Mouse (Mus musculus) gastrocnemius, postnatal 25 days (tissue): ENCODE results near the gene Clpsl2. TPM values are rescaled to one million over a fixed set of nuclear protein-coding genes. Genes with fewer than 3 reads are reported as not detected.

ENCODE experiments used
- DNase-seq: peaks from one replicate; pipeline ENCODE4 v3.0.0; 2022
- microRNA-seq, 2 experiments: library from miRNA; unstranded; fragments of <30 nt; microRNA quantifications; one replicate each; pipeline ENCODE4 v1.2.0; 2021; ENCODE audit warnings: borderline replicate concordance in 2 of 2
- total RNA-seq, 2 experiments: library from RNA; stranded (reverse); gene quantifications; 1 replicate in 1 of 2; 2 replicates in 1 of 2; pipeline ENCODE4 v1.2.3; 2021

Gene Clpsl2
- total RNA-seq, 2 experiments from 2014 or later: not detected

GRCm38 (mm10) chr17:28560598-28560997 is 11.4 kb downstream of the Clpsl2 start, which contains the start of gene Clps:
Gene Clps, minus strand, starts transcription at chr17:28560766.
- no peak for DNase-seq

GRCm38 (mm10) chr17:28561613-28562012 is 12.4 kb downstream of the Clpsl2 start:
- DNase-seq: no peak

GRCm38 (mm10) chr17:28565181-28565580 is 16.0 kb downstream of the Clpsl2 start:
- DNase-seq: no peak

GRCm38 (mm10) chr17:28567541-28567940 is 18.3 kb downstream of the Clpsl2 start:
- DNase-seq: no peak

- DNase-seq: no peak
These were observed 22.7 kb downstream of the Clpsl2 start for GRCm38 (mm10) chr17:28571868-28572267.

GRCm38 (mm10) chr17:28572521-28572920 is 23.3 kb downstream of the Clpsl2 start:
- no peak for DNase-seq

- no peak for DNase-seq
These were observed 23.7 kb downstream of the Clpsl2 start for GRCm38 (mm10) chr17:28572941-28573340.

GRCm38 (mm10) chr17:28575244-28576125 is 26.3 kb downstream of the Clpsl2 start, which contains the start of gene Lhfpl5:
Gene Lhfpl5, plus strand, starts transcription at chr17:28575641.
- DNase-seq: no peak

- DNase-seq: no peak
These were observed 31.2 kb downstream of the Clpsl2 start for GRCm38 (mm10) chr17:28580396-28580795.

- no peak for DNase-seq
These were observed 31.8 kb downstream of the Clpsl2 start for GRCm38 (mm10) chr17:28581056-28581455.

GRCm38 (mm10) chr17:28586509-28586908 is 37.3 kb downstream of the Clpsl2 start:
- DNase-seq: no peak

- DNase-seq: no peak
These were observed 39.4 kb downstream of the Clpsl2 start for GRCm38 (mm10) chr17:28588591-28588990.

GRCm38 (mm10) chr17:28590596-28590995 is 41.4 kb downstream of the Clpsl2 start:
- no peak for DNase-seq

GRCm38 (mm10) chr17:28591476-28591875 is 42.3 kb downstream of the Clpsl2 start:
- DNase-seq: no peak

- peak; percentile 48 for DNase-seq
These were observed 43.8 kb downstream of the Clpsl2 start for GRCm38 (mm10) chr17:28592998-28593397.

GRCm38 (mm10) chr17:28593965-28594364 is 44.8 kb downstream of the Clpsl2 start:
- no peak for DNase-seq

GRCm38 (mm10) chr17:28600780-28601179 is 51.6 kb downstream of the Clpsl2 start:
- no peak for DNase-seq

GRCm38 (mm10) chr17:28601557-28602250 is 52.5 kb downstream of the Clpsl2 start:
- no peak for DNase-seq

Small RNAs within 50 kb of the gene (microRNA-seq; reads per million reads assigned to microRNA genes)
- gene Gm25195: 0 reads per million in 2 experiments
- 0 reads per million in 2 experiments for gene Mir6969

Other genes with a start within 250 kb of the Clpsl2 start
- gene Fance, start 235.9 kb upstream of the Clpsl2 start, total RNA-seq: 10 to 100 TPM in 1 of 2 experiments, 1 to 10 TPM in 1; 9.2 to 11.6 TPM
- gene Rpl10a, start 220.9 kb upstream of the Clpsl2 start, total RNA-seq: 100 to 1,000 TPM; 364 to 390 TPM
- gene Tead3, start 198.6 kb upstream of the Clpsl2 start, total RNA-seq: 1 to 10 TPM; 6.9 to 8.8 TPM
- gene Tulp1, start 184.2 kb upstream of the Clpsl2 start, total RNA-seq: not detected
- gene Fkbp5, start 31.9 kb upstream of the Clpsl2 start, total RNA-seq: 10 to 100 TPM; 61.0 to 63.6 TPM
- not detected for gene Armc12, start 18.6 kb upstream of the Clpsl2 start, total RNA-seq
- not detected for gene Clps, start 11.4 kb downstream of the Clpsl2 start, total RNA-seq
- not detected for gene Lhfpl5, start 26.2 kb downstream of the Clpsl2 start, total RNA-seq
- 10 to 100 TPM; 25.0 to 31.4 TPM for gene Srpk1, start 73.3 kb downstream of the Clpsl2 start, total RNA-seq
- gene Slc26a8, start 140.8 kb downstream of the Clpsl2 start, total RNA-seq: under 1 TPM in 1 of 2 experiments, not detected in 1; 0.27 TPM
- 10 to 100 TPM; 68.0 to 81.3 TPM for gene Mapk14, start 141.9 kb downstream of the Clpsl2 start, total RNA-seq
- gene AC170998.1, start 176.7 kb downstream of the Clpsl2 start, total RNA-seq: under 1 TPM in 1 of 2 experiments, not detected in 1; 0.94 TPM
- gene Mapk13, start 219.9 kb downstream of the Clpsl2 start, total RNA-seq: under 1 TPM in 1 of 2 experiments, not detected in 1; 0.16 TPM